Mouse (Mus musculus) ES-Bruce4 (cell line): Measurements from ENCODE around the gene Ccnq.

ENCODE experiments used
- CTCF ChIP-seq: IDR thresholded peaks from one replicate; pipeline ENCODE4 v1.8.1; 2011; ENCODE audit warnings: low read depth, low read length
- EP300 ChIP-seq: IDR thresholded peaks from 2 replicates; pipeline ENCODE4 v1.6.1; 2011; ENCODE audit warnings: low read depth, low read length; ENCODE audit not compliant: insufficient read depth
- POLR2A ChIP-seq: IDR thresholded peaks from one replicate; pipeline ENCODE4 v1.8.1; 2011; ENCODE audit warnings: low read length; ENCODE audit not compliant: insufficient read depth

- TF ChIP-seq CTCF (no peak), EP300 (no peak), POLR2A (no peak)
Observed at GRCm38 (mm10) chr11:78702319-78702718, 49.2 kb downstream of the Ccnq start.
